Mouse (Mus musculus) limb, embryonic 10.5 days (tissue): ENCODE data around the gene Shq1. TPM values are rescaled to one million over a fixed set of nuclear protein-coding genes. Genes with fewer than 3 reads are reported as not detected.

Experiments
- DNase-seq: peaks from one replicate; pipeline ENCODE4 v3.0.0-alpha.2; 2017; ENCODE audit warnings: low spot score
- H3K27ac ChIP-seq: fragments of 300-500 bp; sonication (generic); 2 replicates; pipeline ENCODE4 v1.5.1; 2016; ENCODE audit warnings: mild to moderate bottlenecking
- H3K27me3 ChIP-seq: fragments of 300-500 bp; sonication (generic); 2 replicates; pipeline ENCODE4 v1.6.1; 2016; ENCODE audit warnings: low read depth, mild to moderate bottlenecking; ENCODE audit not compliant: poor library complexity, severe bottlenecking
- H3K36me3 ChIP-seq: fragments of 300-500 bp; sonication (generic); 2 replicates; pipeline ENCODE4 v1.6.1; 2016; ENCODE audit warnings: mild to moderate bottlenecking, moderate library complexity
- H3K4me1 ChIP-seq: fragments of 300-500 bp; sonication (generic); 2 replicates; pipeline ENCODE4 v1.6.1; 2016
- H3K4me3 ChIP-seq: fragments of 300-500 bp; sonication (generic); 2 replicates; pipeline ENCODE4 v1.5.1; 2016; ENCODE audit warnings: mild to moderate bottlenecking, moderate library complexity
- H3K9me3 ChIP-seq: fragments of 300-500 bp; sonication (generic); replicated peaks from 2 replicates; pipeline ENCODE4 v1.6.1; 2016; ENCODE audit warnings: mild to moderate bottlenecking
- WGBS: fragments of 180-500 bp; shearing (Covaris S2); methylation state at CpG from one replicate; pipeline ENCODE4 v1.1.7; 2016; 5-methylcytosine and 5-hydroxymethylcytosine counted together
- polyA plus RNA-seq: library from polyadenylated mRNA; unstranded; fragments of >200 nt; fragmentation: Nextera tagmentation; extraction: Ambion mirVana; gene quantifications from 2 replicates; pipeline ENCODE4 v1.2.1, GENCODE M21; 2016

Gene Shq1
- polyA plus RNA-seq, 1 experiment from 2014 or later, result 21.8 TPM

DNA sequence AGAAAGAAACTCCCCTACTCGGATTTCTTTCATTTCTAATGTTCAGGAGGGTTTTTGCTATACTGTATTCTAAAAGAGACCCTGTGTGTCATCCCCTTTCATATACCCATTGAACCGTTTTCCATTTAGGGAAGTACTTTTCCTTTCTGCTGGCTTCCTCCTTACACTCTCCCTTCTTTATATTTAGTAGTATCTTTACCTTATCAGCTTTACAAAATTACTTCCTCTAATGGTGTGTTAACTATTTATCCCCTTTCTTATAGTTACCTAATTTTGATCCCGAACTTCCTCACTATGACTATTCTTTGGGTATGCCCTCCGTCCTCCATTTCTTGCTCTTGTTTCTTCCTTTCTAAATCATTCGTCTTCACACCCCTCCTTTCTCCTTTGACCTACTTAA is 84.2 kb downstream of the Shq1 start:
- DNase-seq, result no peak
- 90% methylated on average over 5 of the region's 5 CpGs for WGBS
- no peak overlapping the region for H3K27ac ChIP-seq
- H3K4me3 ChIP-seq, result no peak overlapping the region
- peaks cover 39% of the 10 kb centered on the region for H3K4me1 ChIP-seq
- H3K36me3 ChIP-seq, result no peaks in the 10 kb centered on the region
- 0 out of 2 replicates have a peak, but pooled peaks cover 4% of the 10 kb centered on the region for H3K27me3 ChIP-seq
- H3K9me3 ChIP-seq, result no peaks in the 10 kb centered on the region

DNA sequence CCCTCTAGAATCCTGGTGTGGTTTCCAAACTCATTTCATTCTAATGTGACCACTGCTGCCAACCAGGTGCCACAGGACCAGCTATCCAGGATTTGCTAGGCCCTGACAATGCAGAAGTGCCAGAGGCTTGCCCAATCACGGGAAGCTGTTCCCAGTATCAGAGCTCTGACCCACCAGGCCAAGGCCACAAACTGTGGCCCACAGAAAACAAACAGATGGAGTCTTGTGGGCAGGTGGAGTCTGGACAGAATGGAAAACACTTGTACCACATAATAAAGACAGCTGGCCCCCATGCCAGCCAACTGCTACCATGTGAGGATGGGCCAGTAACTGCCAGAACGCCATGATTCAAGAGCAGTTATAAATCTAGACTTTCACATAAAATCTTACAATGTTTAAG is 89.0 kb downstream of the Shq1 start:
- 80% methylated on average over 2 of the region's 2 CpGs for WGBS
- Histone ChIP-seq H3K27ac (peak overlapping the region; percentile 46; the same call in 1 of the 2 replicates), H3K27me3 (peaks cover 14% of the 10 kb centered on the region), H3K4me3 (no peak overlapping the region), H3K36me3 (no peaks in the 10 kb centered on the region), H3K4me1 (peaks cover 60% of the 10 kb centered on the region), H3K9me3 (no peaks in the 10 kb centered on the region)
- no peak for DNase-seq

DNA sequence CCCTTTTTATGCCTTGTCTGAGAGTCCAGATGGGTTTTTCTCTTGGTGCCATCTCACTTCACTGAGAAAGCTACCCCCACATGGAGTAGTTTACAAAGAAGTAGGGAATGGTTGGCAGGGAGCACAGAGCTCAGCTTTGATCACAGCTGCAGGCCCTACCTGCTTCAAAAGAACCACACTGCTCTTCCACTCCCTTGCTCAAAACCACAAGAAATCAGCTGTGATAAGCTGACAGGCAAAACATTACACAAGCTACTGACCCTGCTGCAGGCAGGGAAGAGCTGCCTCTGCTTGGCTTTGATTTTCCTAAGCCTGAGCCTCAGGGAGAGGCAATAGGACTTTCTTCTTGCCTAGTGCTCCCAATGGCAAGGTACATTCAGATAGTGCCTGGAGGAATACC is 89.9 kb downstream of the Shq1 start:
- no peaks in the 10 kb centered on the region for H3K36me3 ChIP-seq
- H3K4me1 ChIP-seq, result peaks cover 63% of the 10 kb centered on the region
- H3K27ac ChIP-seq, result no peak overlapping the region
- H3K9me3 ChIP-seq, result no peaks in the 10 kb centered on the region
- peaks cover 15% of the 10 kb centered on the region for H3K27me3 ChIP-seq
- no peak overlapping the region for H3K4me3 ChIP-seq
- DNase-seq, result no peak

DNA sequence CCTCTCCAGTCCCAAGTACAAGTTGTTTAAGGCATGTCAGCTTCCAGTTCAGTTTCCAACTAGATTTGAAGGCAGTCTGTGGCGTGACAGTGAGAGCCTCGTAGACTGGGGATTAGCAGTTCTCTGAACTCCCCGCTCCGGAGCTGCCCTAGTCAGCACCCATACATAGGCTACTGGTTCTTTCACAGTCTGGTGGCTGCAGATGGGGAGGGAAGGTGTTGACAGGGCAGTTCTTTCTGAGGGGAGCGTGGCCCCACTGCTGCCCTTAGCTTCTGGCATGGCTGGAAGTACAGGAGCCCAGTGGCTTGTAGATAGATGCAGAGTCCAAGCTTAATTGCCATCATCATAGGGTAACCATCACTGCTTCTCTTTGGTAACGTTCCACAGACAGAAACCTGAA is 93.4 kb downstream of the Shq1 start:
- Histone ChIP-seq H3K4me1 (peaks cover 44% of the 10 kb centered on the region), H3K36me3 (peaks cover 6% of the 10 kb centered on the region), H3K4me3 (no peak overlapping the region), H3K9me3 (no peaks in the 10 kb centered on the region), H3K27ac (no peak overlapping the region), H3K27me3 (peaks cover 36% of the 10 kb centered on the region)
- DNase-seq, result no peak
- whole genome bisulfite sequencing, result 76% methylated on average over 6 of the region's 6 CpGs

DNA sequence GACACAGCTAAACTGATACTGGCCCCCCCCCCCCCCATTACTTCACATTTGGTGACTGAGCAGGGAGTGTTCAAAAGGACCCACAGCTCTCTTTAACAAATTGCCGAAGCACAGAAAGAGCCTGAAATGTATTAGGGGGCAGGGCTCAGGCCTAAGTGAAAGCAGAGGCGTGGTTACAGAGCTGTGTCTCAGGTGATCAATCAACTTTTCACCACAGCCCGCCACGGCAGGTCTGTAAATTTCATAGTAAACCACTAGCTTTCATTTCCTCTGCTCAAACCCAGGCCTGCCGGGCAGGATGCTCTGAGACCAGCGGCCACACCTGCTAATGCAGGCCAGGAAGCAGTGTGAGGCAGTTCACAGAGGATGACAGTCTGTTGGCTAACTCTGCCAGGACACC is 94.8 kb downstream of the Shq1 start:
- Histone ChIP-seq H3K36me3 (peaks cover 15% of the 10 kb centered on the region), H3K27ac (no peak overlapping the region), H3K4me1 (peaks cover 30% of the 10 kb centered on the region), H3K9me3 (no peaks in the 10 kb centered on the region), H3K27me3 (peaks cover 44% of the 10 kb centered on the region), H3K4me3 (no peak overlapping the region)
- 12% methylated on average over 6 of the region's 6 CpGs for WGBS
- DNase-seq, result peak; percentile 80

DNA sequence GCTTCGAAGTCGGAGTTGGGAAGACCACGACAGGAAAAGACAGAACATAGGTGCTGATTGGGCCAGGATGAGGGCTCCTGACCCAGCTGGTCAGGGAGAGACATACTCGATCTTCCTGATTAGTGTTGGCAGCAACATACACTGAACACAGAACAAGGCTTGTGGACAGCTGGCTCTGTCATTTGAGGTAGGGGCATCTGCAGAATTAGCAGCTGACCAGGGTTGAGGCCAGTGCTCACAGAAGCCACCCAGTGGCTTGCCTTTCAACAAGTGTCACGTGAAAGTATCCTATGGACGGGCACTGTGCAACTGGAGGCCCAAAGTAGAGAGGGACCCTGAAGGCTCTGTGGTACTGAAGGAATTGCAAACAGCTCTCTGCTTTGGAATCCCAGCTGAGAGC is 104.2 kb downstream of the Shq1 start:
- peaks cover 44% of the 10 kb centered on the region for H3K4me1 ChIP-seq
- no peak overlapping the region for H3K4me3 ChIP-seq
- 79% methylated on average over 6 of the region's 6 CpGs for WGBS
- peaks cover 74% of the 10 kb centered on the region for H3K27me3 ChIP-seq
- DNase-seq, result no peak
- H3K9me3 ChIP-seq, result no peaks in the 10 kb centered on the region
- H3K36me3 ChIP-seq, result peaks cover under 1% of the 10 kb centered on the region; the same call in 1 of the 2 replicates
- H3K27ac ChIP-seq, result no peak overlapping the region

DNA sequence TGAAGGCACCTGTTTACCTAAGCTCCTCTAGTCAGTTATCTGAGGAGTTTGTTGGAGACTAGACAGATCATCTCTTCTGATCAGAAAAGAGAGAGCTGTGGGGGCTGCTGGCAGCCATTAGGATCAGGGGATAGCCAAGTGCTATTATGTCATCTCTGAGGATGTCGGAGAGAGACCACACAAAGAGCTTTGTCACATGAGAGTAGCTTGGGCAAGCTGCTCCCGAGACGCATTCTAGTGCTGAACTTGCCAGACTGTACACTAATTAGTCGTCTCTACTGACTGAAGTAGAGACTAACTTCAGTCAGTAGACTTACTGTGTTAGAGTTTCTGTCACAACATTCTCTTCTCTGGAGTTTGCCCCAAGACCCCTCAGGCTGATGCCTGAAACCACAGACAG is 106.4 kb downstream of the Shq1 start:
- WGBS, result 62% methylated on average over 4 of the region's 4 CpGs
- Histone ChIP-seq H3K27me3 (peaks cover 97% of the 10 kb centered on the region), H3K4me1 (peaks cover 33% of the 10 kb centered on the region), H3K27ac (no peak overlapping the region), H3K9me3 (no peaks in the 10 kb centered on the region), H3K36me3 (no peaks in the 10 kb centered on the region), H3K4me3 (no peak overlapping the region)
- no peak for DNase-seq

DNA sequence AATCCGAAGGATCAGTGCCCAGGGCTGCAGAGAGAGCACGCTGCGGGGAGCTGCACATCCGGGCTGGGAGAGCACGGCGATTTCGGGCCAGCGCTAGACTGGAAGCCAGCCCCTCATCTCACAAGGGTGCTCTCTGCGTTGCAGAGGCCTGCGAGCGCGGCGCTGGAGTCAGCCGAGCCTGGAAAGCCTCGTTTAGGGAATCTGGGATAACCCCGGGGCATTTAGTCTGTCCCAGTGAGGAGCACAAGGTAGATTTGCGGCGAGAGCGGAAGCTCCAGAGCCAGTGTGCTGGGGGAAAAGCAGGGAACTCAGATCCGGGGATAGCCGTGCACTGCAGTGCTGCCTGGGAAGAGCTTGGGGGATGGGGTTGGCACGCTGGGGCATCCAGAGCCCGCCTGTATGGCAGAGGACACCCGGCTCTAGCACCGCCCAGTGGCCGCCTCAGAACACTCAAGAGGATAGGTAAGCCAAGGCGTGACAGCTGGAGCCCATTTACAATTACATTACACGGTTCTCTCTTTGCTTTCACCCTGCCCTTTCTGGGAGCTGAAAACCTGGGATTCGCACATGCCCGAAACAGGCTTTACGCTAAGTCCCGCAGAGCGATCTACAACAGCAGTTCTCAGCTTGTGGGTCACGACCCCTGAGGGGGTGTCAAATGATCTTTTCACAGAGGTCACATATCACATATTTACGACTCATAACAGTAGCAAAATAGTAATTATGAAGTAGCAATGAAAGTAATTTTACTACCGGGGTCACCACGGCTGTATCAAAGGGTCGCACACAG is 107.2 kb downstream of the Shq1 start:
- peak overlapping the region; percentile 55 for H3K4me3 ChIP-seq
- DNase-seq, result peak; percentile 77
- no peaks in the 10 kb centered on the region for H3K9me3 ChIP-seq
- 4% methylated on average over 38 of the region's 38 CpGs for WGBS
- H3K27me3 ChIP-seq, result peaks cover 97% of the 10 kb centered on the region
- peaks cover 29% of the 10 kb centered on the region for H3K4me1 ChIP-seq
- H3K27ac ChIP-seq, result peak overlapping the region; percentile 64
- H3K36me3 ChIP-seq, result no peaks in the 10 kb centered on the region

DNA sequence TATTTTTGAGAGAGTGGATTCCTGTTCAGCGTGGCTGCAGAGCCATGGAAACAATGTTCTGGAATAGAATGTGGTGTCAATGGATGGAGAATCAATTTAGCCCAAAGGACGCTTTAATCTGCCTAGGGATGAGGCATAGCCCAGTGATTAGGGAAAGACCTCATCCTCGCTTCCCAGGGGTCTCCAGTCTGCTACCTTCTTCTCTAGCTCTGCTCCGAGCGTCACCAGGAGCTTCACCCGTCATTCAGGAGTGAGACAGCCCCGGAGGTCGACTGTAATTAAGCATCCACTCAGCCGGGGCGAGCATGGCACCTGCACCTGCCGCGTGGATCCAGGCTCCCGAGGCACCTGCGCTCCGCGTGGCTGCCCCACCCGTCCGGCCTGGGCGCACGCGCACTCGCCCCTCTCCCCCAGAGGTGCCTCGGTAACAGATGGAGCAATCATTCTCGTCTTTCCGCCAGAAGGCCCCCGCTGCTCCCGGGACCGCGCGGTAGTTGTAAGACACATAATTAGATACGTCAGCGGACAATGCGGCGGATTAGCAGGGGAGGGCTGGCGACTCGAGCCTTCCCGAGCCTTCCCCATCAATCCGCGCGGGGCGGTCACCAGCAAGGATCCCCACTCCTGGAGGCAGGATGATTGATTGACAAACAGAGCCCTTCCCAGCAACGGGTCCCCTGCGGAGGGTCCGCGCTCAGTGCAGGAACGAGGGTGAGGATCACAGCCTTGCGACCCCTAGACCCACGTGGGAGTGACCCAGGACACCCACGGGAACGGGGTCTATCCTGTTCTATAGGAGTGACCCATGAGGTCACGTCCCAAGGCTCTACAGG is 108.0 kb downstream of the Shq1 start:
- no peaks in the 10 kb centered on the region for H3K36me3 ChIP-seq
- peak overlapping the region; percentile 55 for H3K4me3 ChIP-seq
- peak; percentile 64 for DNase-seq
- peaks cover 99% of the 10 kb centered on the region for H3K27me3 ChIP-seq
- H3K27ac ChIP-seq, result peak overlapping the region; percentile 64
- WGBS, result 1% methylated on average over 51 of the region's 51 CpGs
- no peaks in the 10 kb centered on the region for H3K9me3 ChIP-seq
- peaks cover 33% of the 10 kb centered on the region for H3K4me1 ChIP-seq

DNA sequence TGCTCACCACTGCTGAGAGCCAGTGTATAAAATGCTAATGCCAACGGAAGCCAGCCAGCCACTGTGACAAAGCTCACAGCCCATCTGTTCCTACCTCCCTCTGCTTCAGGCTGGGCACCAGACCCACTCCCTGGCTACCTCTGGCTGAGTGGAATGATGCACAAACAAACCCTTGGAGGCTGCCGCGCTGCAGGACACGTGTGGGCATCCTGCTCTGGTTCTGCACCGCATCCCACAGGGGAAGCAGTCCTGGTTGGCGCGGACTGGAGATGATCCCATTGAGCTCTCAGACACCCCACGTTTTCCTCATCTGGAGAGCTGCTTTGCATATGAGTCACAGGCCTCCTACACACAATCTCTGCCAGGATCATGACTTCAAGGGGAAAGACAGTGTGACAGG is 112.9 kb downstream of the Shq1 start:
- H3K4me1 ChIP-seq, result peaks cover 14% of the 10 kb centered on the region
- 62% methylated on average over 8 of the region's 8 CpGs for WGBS
- H3K27ac ChIP-seq, result no peak overlapping the region
- H3K9me3 ChIP-seq, result no peaks in the 10 kb centered on the region
- no peak overlapping the region for H3K4me3 ChIP-seq
- peaks cover 98% of the 10 kb centered on the region for H3K27me3 ChIP-seq
- no peak for DNase-seq
- H3K36me3 ChIP-seq, result no peaks in the 10 kb centered on the region

DNA sequence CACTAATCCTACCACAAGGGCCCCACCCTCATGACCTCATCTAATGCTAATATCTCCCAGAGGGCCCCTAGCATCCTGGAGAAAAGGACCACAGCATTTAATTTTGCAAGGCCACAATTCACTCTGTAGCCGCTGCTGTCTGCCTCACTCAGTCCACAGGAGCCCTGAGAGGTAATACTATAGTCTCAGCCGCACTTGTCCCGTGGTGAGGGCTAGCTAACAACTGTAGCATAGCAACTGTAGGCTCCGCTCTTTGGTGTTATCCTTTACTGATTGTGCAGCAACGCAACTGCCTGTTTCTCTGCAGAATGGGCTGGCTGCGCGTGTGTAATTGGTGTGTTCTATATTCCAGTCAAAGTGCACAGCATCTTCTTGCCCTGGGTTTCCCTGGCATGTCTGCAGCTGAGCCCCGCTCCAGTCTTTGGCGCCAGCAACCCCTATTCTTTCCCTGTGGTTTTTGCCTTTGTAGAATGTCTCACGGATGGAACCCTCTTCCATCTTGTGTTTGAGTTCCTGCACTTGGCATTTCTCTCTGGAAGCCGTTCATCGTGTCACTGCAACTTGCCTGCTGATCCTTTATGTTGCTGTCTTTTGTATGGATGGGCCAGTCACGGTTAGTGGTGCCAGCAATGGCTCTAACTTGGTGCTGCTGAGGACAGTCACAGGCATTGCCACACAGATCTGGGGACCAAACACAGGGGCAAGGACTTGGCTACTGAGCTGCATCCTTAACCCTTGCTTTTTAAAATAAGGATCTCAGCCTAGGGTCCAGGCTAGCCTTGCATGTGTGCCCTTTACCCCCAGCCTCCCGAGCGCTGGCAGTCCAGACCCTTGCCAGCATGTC is 128.6 kb downstream of the Shq1 start:
- Histone ChIP-seq H3K4me3 (no peak overlapping the region), H3K27me3 (peaks cover 74% of the 10 kb centered on the region), H3K9me3 (no peaks in the 10 kb centered on the region), H3K36me3 (no peaks in the 10 kb centered on the region), H3K27ac (no peak overlapping the region), H3K4me1 (peaks cover 36% of the 10 kb centered on the region)
- no peak for DNase-seq
- WGBS, result 81% methylated on average over 15 of the region's 15 CpGs

DNA sequence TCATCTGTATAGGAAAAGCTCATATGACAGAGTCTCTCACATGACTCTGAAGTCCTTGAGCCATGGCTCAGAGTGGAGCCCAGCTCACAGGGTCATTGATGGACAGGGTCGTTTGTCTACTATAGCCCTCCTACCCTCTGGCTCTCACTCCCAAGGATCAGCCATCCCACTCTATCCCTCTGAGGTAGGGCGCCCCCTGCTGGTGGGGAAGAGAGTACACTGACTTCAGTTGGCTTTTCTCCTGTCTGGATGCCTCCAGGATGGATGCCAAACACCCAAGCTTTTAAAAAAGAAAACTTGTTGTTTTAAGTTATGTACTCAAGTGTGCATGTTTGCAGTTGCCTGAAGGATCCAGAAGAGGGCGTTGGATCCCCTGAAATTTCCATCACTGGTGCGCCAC is 131.3 kb downstream of the Shq1 start:
- Histone ChIP-seq H3K4me3 (no peak overlapping the region), H3K36me3 (no peaks in the 10 kb centered on the region), H3K9me3 (no peaks in the 10 kb centered on the region), H3K27ac (no peak overlapping the region), H3K4me1 (peaks cover 28% of the 10 kb centered on the region), H3K27me3 (peaks cover 75% of the 10 kb centered on the region)
- no peak for DNase-seq
- 50% methylated on average over 4 of the region's 4 CpGs for WGBS
